Mouse (Mus musculus) embryonic fibroblast, embryonic 13.5 days (primary cell): ENCODE results near the gene Rps26.

Source experiments
- CTCF ChIP-seq: IDR thresholded peaks from 2 replicates; pipeline ENCODE4 v1.5.1; 2011; ENCODE audit warnings: mild to moderate bottlenecking, control low read depth, low read length, moderate library complexity, borderline replicate concordance; ENCODE audit not compliant: insufficient read depth
- POLR2A ChIP-seq: IDR thresholded peaks from 2 replicates; pipeline ENCODE4 v1.6.1; 2011; ENCODE audit warnings: low read depth, mild to moderate bottlenecking, control low read depth, low read length, moderate library complexity

DNA sequence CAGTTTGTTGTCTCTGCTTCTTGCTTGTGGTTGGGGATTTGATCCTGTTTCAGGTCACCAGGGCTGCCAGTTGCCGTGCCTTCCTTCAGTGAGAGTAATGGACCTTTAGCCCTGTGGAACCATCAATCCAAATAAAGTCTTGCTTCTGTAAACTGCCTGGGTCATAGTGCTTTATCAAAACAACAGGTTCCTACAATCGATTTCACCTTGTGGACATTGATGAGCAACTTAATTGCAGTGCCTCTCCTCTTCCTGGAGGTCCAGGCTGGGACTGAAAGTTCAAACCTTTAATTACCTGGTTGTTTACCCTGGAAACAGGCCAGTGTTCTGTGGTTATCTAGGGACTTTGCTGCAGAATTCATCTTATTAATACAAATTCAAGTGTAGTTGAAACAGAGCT lies 28.1 kb downstream of the Rps26 start:
- TF ChIP-seq CTCF (no peak), POLR2A (no peak)
